Mouse (Mus musculus): ENCODE data around the gene Ccnb1. TPM values are rescaled to one million over a fixed set of nuclear protein-coding genes. Genes with fewer than 3 reads are reported as not detected.
"Not testable (repeated sequence)": the region's sequence is repeated elsewhere in the genome, so short reads cannot be mapped to it uniquely, and the experiment has no call there.

The Ccnb1 gene
- polyA plus RNA-seq, 1 experiment from 2014 or later, result 214 TPM

GRCm38 (mm10) chr13:100744036-100744744 lies 42.2 kb downstream of the Ccnb1 start, which contains the start of gene Mrps36:
TSS of gene Mrps36 (minus strand) at chr13:100744659.
- Histone ChIP-seq H3K27ac (replicated peaks in 1 of 2; ENCODE audit: control insufficient read depth in 1 of 2, insufficient read depth in 1 of 2, low read depth in 2 of 2, low read length in 2 of 2) (peak within 1 kb of the TSS; percentile 97 to 100), H3K4me3 (ENCODE audit: control insufficient read depth in 1 of 2, insufficient read depth in 1 of 2, low read depth in 1 of 2, low read length in 2 of 2) (peak within 1 kb of the TSS; percentile 66 to 99), H3K4me1 (ENCODE audit: control insufficient read depth in 2 of 2, insufficient read depth in 2 of 2, low read length in 2 of 2) (peaks cover 2 to 14% of the 10 kb centered on the region in 2 experiments; a peak in 3 of 4 replicates), H3K36me3 (ENCODE audit: control insufficient read depth, insufficient read depth, low read length) (peaks cover 11% of the 10 kb centered on the region), H3K9ac (ENCODE audit: low read length) (peak within 1 kb of the TSS; percentile 83), H3K9me3 (ENCODE audit: control insufficient read depth, low read length) (no peaks in the 10 kb centered on the region), H3K27me3 (ENCODE audit: control insufficient read depth, insufficient read depth, low read length) (no peaks in the 10 kb centered on the region), H3K4me2 (ENCODE audit: low read length) (peak within 1 kb of the TSS; percentile 61)
- ATAC-seq (ENCODE audit: insufficient number of reproducible peaks, insufficient read depth, low FRiP score, low read depth), result peak; percentile 95
- WGBS, result 0% methylated on average over 52 of the region's 52 CpGs

- H3K36me3 ChIP-seq (ENCODE audit: control insufficient read depth, insufficient read depth, low read length), result peaks cover 18% of the 10 kb centered on the region
- H3K4me3 ChIP-seq (ENCODE audit: control insufficient read depth in 1 of 2, insufficient read depth in 1 of 2, low read depth in 1 of 2, low read length in 2 of 2), result peak overlapping the region; percentile 66 to 99
- peaks cover 2 to 14% of the 10 kb centered on the region in 2 experiments; a peak in 3 of 4 replicates for H3K4me1 ChIP-seq (ENCODE audit: control insufficient read depth in 2 of 2, insufficient read depth in 2 of 2, low read length in 2 of 2)
- peak overlapping the region; percentile 83 for H3K9ac ChIP-seq (ENCODE audit: low read length)
- H3K27ac ChIP-seq (replicated peaks in 1 of 2; ENCODE audit: control insufficient read depth in 1 of 2, insufficient read depth in 1 of 2, low read depth in 2 of 2, low read length in 2 of 2), result peak overlapping the region; percentile 97 to 100
- H3K27me3 ChIP-seq (ENCODE audit: control insufficient read depth, insufficient read depth, low read length), result no peaks in the 10 kb centered on the region
- peak overlapping the region; percentile 61 for H3K4me2 ChIP-seq (ENCODE audit: low read length)
- WGBS, result 62% methylated on average over 11 of the region's 11 CpGs
- no peak for ATAC-seq (ENCODE audit: insufficient number of reproducible peaks, insufficient read depth, low FRiP score, low read depth)
- H3K9me3 ChIP-seq (ENCODE audit: control insufficient read depth, low read length), result no peaks in the 10 kb centered on the region
Observed at GRCm38 (mm10) chr13:100743346-100744035, 42.9 kb downstream of the Ccnb1 start.

GRCm38 (mm10) chr13:100742831-100743230 lies 43.5 kb downstream of the Ccnb1 start:
- peaks cover 2 to 14% of the 10 kb centered on the region in 2 experiments; a peak in 3 of 4 replicates for H3K4me1 ChIP-seq (ENCODE audit: control insufficient read depth in 2 of 2, insufficient read depth in 2 of 2, low read length in 2 of 2)
- H3K4me2 ChIP-seq (ENCODE audit: low read length), result peak overlapping the region; percentile 61; the same call in 1 of the 2 replicates
- ATAC-seq (ENCODE audit: insufficient number of reproducible peaks, insufficient read depth, low FRiP score, low read depth), result no peak
- H3K27ac ChIP-seq (replicated peaks in 1 of 2; ENCODE audit: control insufficient read depth in 1 of 2, insufficient read depth in 1 of 2, low read depth in 2 of 2, low read length in 2 of 2), result no peak overlapping the region
- H3K9ac ChIP-seq (ENCODE audit: low read length), result no peak overlapping the region
- no peaks in the 10 kb centered on the region for H3K27me3 ChIP-seq (ENCODE audit: control insufficient read depth, insufficient read depth, low read length)
- H3K4me3 ChIP-seq (ENCODE audit: control insufficient read depth in 1 of 2, insufficient read depth in 1 of 2, low read depth in 1 of 2, low read length in 2 of 2), result 0 out of 4 replicates have a peak overlapping the region, but pooled peaks of 1 of the 2 experiments have one; percentile 66
- peaks cover 25% of the 10 kb centered on the region for H3K36me3 ChIP-seq (ENCODE audit: control insufficient read depth, insufficient read depth, low read length)
- 85% methylated on average over 5 of the region's 5 CpGs for WGBS
- H3K9me3 ChIP-seq (ENCODE audit: control insufficient read depth, low read length), result no peaks in the 10 kb centered on the region

GRCm38 (mm10) chr13:100732756-100733155 lies 53.6 kb downstream of the Ccnb1 start:
- WGBS, result 95% methylated on average over 2 of the region's 2 CpGs
- no peak for ATAC-seq (ENCODE audit: insufficient number of reproducible peaks, insufficient read depth, low FRiP score, low read depth)

DNA sequence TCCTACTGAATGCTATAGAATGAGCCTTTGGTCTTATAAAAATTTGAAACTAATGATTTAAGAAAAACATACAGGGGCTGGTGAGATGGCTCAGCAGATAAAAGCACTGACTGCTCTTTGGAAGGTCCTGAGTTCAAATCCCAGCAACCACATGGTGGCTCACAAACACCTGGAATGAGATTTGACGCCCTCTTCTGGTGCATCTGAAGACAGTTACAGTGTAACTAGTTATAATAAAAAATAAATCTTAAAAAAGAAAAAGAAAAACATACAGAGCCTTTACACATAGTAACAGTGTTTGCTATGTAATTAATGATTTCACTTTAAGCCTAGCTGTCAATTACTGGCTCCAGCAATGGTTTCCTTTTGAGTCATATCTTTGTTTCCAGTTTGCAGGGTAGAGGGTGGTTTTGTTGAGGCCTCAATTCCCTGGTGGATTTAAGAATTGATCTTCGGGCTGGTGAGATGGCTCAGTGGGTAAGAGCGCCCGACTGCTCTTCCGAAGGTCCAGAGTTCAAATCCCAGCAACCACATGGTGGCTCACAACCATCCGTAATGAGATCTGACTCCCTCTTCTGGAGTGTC lies 54.8 kb downstream of the Ccnb1 start:
- Histone ChIP-seq H3K36me3 (ENCODE audit: control insufficient read depth, insufficient read depth, low read length) (peaks cover 36% of the 10 kb centered on the region), H3K9ac (ENCODE audit: low read length) (peak overlapping the region; percentile 86), H3K4me2 (ENCODE audit: low read length) (peak overlapping the region; percentile 64), H3K27ac (replicated peaks in 1 of 2; ENCODE audit: control insufficient read depth in 1 of 2, insufficient read depth in 1 of 2, low read depth in 2 of 2, low read length in 2 of 2) (peak overlapping the region in 1 of 2 experiments; percentile 89; a peak in 2 of 4 replicates), H3K4me1 (ENCODE audit: control insufficient read depth in 2 of 2, insufficient read depth in 2 of 2, low read length in 2 of 2) (peaks cover 3 to 21% of the 10 kb centered on the region in 2 experiments)
- WGBS, result 87% methylated on average over 5 of the region's 6 CpGs
- ATAC-seq (ENCODE audit: insufficient number of reproducible peaks, insufficient read depth, low FRiP score, low read depth); H3K4me3 ChIP-seq (ENCODE audit: control insufficient read depth in 1 of 2, insufficient read depth in 1 of 2, low read depth in 1 of 2, low read length in 2 of 2); H3K9me3 ChIP-seq (ENCODE audit: control insufficient read depth, low read length); H3K27me3 ChIP-seq (ENCODE audit: control insufficient read depth, insufficient read depth, low read length): not testable (repeated sequence)

More at GRCm38 (mm10) chr13:100732756-100733155, 53.6 kb downstream of the Ccnb1 start:
- no peaks in the 10 kb centered on the region for H3K9me3 ChIP-seq (ENCODE audit: control insufficient read depth, low read length)
- H3K4me2 ChIP-seq (ENCODE audit: low read length), result no peak overlapping the region
- no peak overlapping the region for H3K27ac ChIP-seq (replicated peaks in 1 of 2; ENCODE audit: control insufficient read depth in 1 of 2, insufficient read depth in 1 of 2, low read depth in 2 of 2, low read length in 2 of 2)
- no peaks in the 10 kb centered on the region for H3K27me3 ChIP-seq (ENCODE audit: control insufficient read depth, insufficient read depth, low read length)
- H3K36me3 ChIP-seq (ENCODE audit: control insufficient read depth, insufficient read depth, low read length), result peaks cover 34% of the 10 kb centered on the region
- no peak overlapping the region for H3K9ac ChIP-seq (ENCODE audit: low read length)
- H3K4me3 ChIP-seq (ENCODE audit: control insufficient read depth in 1 of 2, insufficient read depth in 1 of 2, low read depth in 1 of 2, low read length in 2 of 2), result no peak overlapping the region
- H3K4me1 ChIP-seq (ENCODE audit: control insufficient read depth in 2 of 2, insufficient read depth in 2 of 2, low read length in 2 of 2), result peaks cover 3 to 18% of the 10 kb centered on the region in 2 experiments

GRCm38 (mm10) chr13:100730861-100731176 lies 55.6 kb downstream of the Ccnb1 start, which contains the start of gene Cdk7:
TSS of gene Cdk7 (minus strand) at chr13:100730939.
- Histone ChIP-seq H3K36me3 (ENCODE audit: control insufficient read depth, insufficient read depth, low read length) (peaks cover 35% of the 10 kb centered on the region), H3K9ac (ENCODE audit: low read length) (peak within 1 kb of the TSS; percentile 86), H3K4me1 (ENCODE audit: control insufficient read depth in 2 of 2, insufficient read depth in 2 of 2, low read length in 2 of 2) (peaks cover 5 to 25% of the 10 kb centered on the region in 2 experiments), H3K27ac (replicated peaks in 1 of 2; ENCODE audit: control insufficient read depth in 1 of 2, insufficient read depth in 1 of 2, low read depth in 2 of 2, low read length in 2 of 2) (peak within 1 kb of the TSS; percentile 89 to 100), H3K4me3 (ENCODE audit: control insufficient read depth in 1 of 2, insufficient read depth in 1 of 2, low read depth in 1 of 2, low read length in 2 of 2) (peak within 1 kb of the TSS; percentile 59 to 97), H3K4me2 (ENCODE audit: low read length) (peak within 1 kb of the TSS; percentile 81), H3K27me3 (ENCODE audit: control insufficient read depth, insufficient read depth, low read length) (no peaks in the 10 kb centered on the region), H3K9me3 (ENCODE audit: control insufficient read depth, low read length) (no peaks in the 10 kb centered on the region)
- WGBS, result 0% methylated on average over 19 of the region's 19 CpGs
- peak; percentile 94 for ATAC-seq (ENCODE audit: insufficient number of reproducible peaks, insufficient read depth, low FRiP score, low read depth)

- H3K9me3 ChIP-seq (ENCODE audit: control insufficient read depth, low read length), result no peaks in the 10 kb centered on the region
- WGBS, result under 1% methylated on average over 30 of the region's 30 CpGs
- no peaks in the 10 kb centered on the region for H3K27me3 ChIP-seq (ENCODE audit: control insufficient read depth, insufficient read depth, low read length)
- peak overlapping the region; percentile 81 for H3K4me2 ChIP-seq (ENCODE audit: low read length)
- H3K9ac ChIP-seq (ENCODE audit: low read length), result peak overlapping the region; percentile 86
- peaks cover 32% of the 10 kb centered on the region for H3K36me3 ChIP-seq (ENCODE audit: control insufficient read depth, insufficient read depth, low read length)
- H3K27ac ChIP-seq (replicated peaks in 1 of 2; ENCODE audit: control insufficient read depth in 1 of 2, insufficient read depth in 1 of 2, low read depth in 2 of 2, low read length in 2 of 2), result peak overlapping the region; percentile 89 to 100
- peak overlapping the region; percentile 59 to 97 for H3K4me3 ChIP-seq (ENCODE audit: control insufficient read depth in 1 of 2, insufficient read depth in 1 of 2, low read depth in 1 of 2, low read length in 2 of 2)
- peaks cover 6 to 30% of the 10 kb centered on the region in 2 experiments for H3K4me1 ChIP-seq (ENCODE audit: control insufficient read depth in 2 of 2, insufficient read depth in 2 of 2, low read length in 2 of 2)
- ATAC-seq (ENCODE audit: insufficient number of reproducible peaks, insufficient read depth, low FRiP score, low read depth), result no peak
Observed at GRCm38 (mm10) chr13:100730153-100730860, 56.1 kb downstream of the Ccnb1 start.

Measured in heart, embryonic 14.5 days (tissue).